Mouse (Mus musculus) hindbrain, embryonic 12.5 days (tissue): ENCODE data around the gene Scarf1. TPM values are rescaled to one million over a fixed set of nuclear protein-coding genes. Genes with fewer than 3 reads are reported as not detected.
A peak's percentile ranks its signal among the peaks of the same experiment; 100 is the strongest.

ENCODE experiments used
- ATAC-seq: fragments of 200-750 bp; cut with Nextera tagmentation; 2 replicates; pipeline ENCODE4 v1.8.0; 2017; ENCODE audit warnings: moderate TSS enrichment; ENCODE audit not compliant: low FRiP score
- H3K27ac ChIP-seq: fragments of 300-500 bp; sonication (generic); 2 replicates; pipeline ENCODE4 v1.5.1; 2016; ENCODE audit warnings: mild to moderate bottlenecking
- H3K27me3 ChIP-seq: fragments of 300-500 bp; sonication (generic); 2 replicates; pipeline ENCODE4 v1.6.1; 2016; ENCODE audit warnings: mild to moderate bottlenecking
- H3K36me3 ChIP-seq: fragments of 300-500 bp; sonication (generic); 2 replicates; pipeline ENCODE4 v1.6.1; 2016; ENCODE audit warnings: mild to moderate bottlenecking
- H3K4me1 ChIP-seq: fragments of 300-500 bp; sonication (generic); 2 replicates; pipeline ENCODE4 v1.6.1; 2016
- H3K4me2 ChIP-seq: fragments of 300-500 bp; sonication (generic); replicated peaks from 2 replicates; pipeline ENCODE4 v1.6.1; 2016; ENCODE audit warnings: mild to moderate bottlenecking
- H3K4me3 ChIP-seq: fragments of 300-500 bp; sonication (generic); 2 replicates; pipeline ENCODE4 v1.5.1; 2016; ENCODE audit warnings: mild to moderate bottlenecking
- H3K9ac ChIP-seq: fragments of 300-500 bp; sonication (generic); 2 replicates; pipeline ENCODE4 v1.6.1; 2016; ENCODE audit warnings: mild to moderate bottlenecking, moderate library complexity
- H3K9me3 ChIP-seq: fragments of 300-500 bp; sonication (generic); replicated peaks from 2 replicates; pipeline ENCODE4 v1.6.1; 2016; ENCODE audit warnings: mild to moderate bottlenecking
- WGBS: fragments of 180-500 bp; shearing (Covaris S2); methylation state at CpG from one replicate; pipeline ENCODE4 v1.1.7; 2016; 5-methylcytosine and 5-hydroxymethylcytosine counted together
- polyA plus RNA-seq: library from polyadenylated mRNA; unstranded; fragments of >200 nt; fragmentation: Nextera tagmentation; extraction: Ambion mirVana; gene quantifications from 2 replicates; pipeline ENCODE4 v1.2.1, GENCODE M21; 2016

Scarf1 gene
- 5.7 and 5.8 TPM in 2 replicates for polyA plus RNA-seq

DNA sequence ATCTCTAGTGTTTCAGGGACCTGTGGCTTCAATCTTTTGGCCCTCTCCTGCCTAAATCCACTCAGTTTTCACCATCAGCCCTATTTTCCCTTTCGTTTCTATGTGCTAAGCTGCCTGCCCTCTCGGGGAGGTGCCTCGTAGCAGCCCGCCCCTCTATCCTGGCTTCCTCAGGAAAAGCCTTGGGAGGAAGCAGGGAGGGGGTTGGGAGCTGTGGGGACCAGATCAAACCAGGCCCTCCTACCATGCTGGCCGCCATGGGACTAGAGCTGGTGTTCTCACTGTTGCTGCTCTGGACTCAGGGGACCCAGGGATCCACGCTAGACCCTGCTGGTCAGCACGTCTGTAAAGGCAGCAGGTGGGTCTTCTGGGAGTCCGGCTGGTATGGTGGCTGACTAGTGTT lies at the start of gene Scarf1:
Scarf1 (plus strand) TSS at position 205 of the 400 bp plus-strand sequence.
- no peaks in the 10 kb centered on the region for H3K27me3 ChIP-seq
- H3K36me3 ChIP-seq, result peaks cover 17% of the 10 kb centered on the region
- H3K27ac ChIP-seq, result no peak within 1 kb of the TSS
- H3K4me1 ChIP-seq, result peaks cover 22% of the 10 kb centered on the region
- ATAC-seq, result no peak
- no peak within 1 kb of the TSS for H3K9ac ChIP-seq
- H3K4me2 ChIP-seq, result no peak within 1 kb of the TSS
- no peaks in the 10 kb centered on the region for H3K9me3 ChIP-seq
- 62% methylated on average over 8 of the region's 8 CpGs for WGBS
- no peak within 1 kb of the TSS for H3K4me3 ChIP-seq

DNA sequence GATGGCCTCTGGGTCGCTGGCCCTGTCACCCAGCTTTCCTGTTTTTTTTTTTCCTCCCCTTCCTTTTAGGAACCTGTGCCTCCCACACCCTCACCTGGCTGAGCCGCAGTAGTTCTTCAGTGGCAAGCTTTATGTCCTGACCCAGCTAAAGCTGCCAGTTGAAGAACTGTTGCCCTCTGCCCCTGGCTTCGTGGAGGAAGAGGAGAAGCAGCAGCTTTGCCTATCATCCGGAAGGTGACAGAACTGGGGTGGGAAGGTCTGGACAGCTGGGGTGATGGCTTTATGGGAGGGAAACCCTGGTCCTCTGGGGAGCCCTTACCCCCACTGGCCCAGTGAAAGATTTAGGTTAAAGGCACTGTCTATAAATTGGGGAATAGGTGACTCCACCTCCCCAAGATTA lies 49.7 kb upstream of the Scarf1 start:
- H3K36me3 ChIP-seq, result peaks cover 17% of the 10 kb centered on the region
- no peak overlapping the region for H3K4me3 ChIP-seq
- no peak overlapping the region for H3K9ac ChIP-seq
- WGBS, result 75% methylated on average over 4 of the region's 4 CpGs
- peak overlapping the region; percentile 98; the same call in 1 of the 2 replicates for H3K4me2 ChIP-seq
- peaks cover 40% of the 10 kb centered on the region for H3K4me1 ChIP-seq
- H3K9me3 ChIP-seq, result no peaks in the 10 kb centered on the region
- H3K27me3 ChIP-seq, result 0 out of 2 replicates have a peak, but pooled peaks cover 2% of the 10 kb centered on the region
- no peak for ATAC-seq
- no peak overlapping the region for H3K27ac ChIP-seq

DNA sequence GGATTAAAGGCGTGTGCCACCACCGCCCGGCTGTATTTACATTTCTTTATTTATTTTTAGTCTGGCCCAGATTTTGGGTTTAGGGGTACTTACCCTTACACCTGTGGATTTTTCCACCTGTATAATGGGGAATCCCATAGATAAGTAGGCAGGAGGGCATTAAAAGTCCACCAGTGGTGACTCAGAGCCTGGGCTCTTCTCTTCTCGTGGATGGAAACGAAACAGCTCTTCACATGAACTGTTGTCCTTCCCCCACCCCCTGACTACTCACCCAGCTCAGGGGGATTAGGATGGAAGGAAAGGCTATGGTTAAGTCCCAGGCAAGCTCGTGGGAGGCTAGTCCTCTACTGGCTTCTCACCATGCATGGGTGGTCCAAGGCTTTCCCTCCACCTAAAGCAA lies 48.9 kb upstream of the Scarf1 start:
- ATAC-seq, result no peak
- Histone ChIP-seq H3K4me2 (no peak overlapping the region), H3K4me1 (peaks cover 39% of the 10 kb centered on the region), H3K36me3 (peaks cover 17% of the 10 kb centered on the region), H3K9ac (no peak overlapping the region), H3K27me3 (0 out of 2 replicates have a peak, but pooled peaks cover 2% of the 10 kb centered on the region), H3K9me3 (no peaks in the 10 kb centered on the region), H3K27ac (no peak overlapping the region), H3K4me3 (no peak overlapping the region)
- WGBS, result 92% methylated on average over 6 of the region's 6 CpGs

DNA sequence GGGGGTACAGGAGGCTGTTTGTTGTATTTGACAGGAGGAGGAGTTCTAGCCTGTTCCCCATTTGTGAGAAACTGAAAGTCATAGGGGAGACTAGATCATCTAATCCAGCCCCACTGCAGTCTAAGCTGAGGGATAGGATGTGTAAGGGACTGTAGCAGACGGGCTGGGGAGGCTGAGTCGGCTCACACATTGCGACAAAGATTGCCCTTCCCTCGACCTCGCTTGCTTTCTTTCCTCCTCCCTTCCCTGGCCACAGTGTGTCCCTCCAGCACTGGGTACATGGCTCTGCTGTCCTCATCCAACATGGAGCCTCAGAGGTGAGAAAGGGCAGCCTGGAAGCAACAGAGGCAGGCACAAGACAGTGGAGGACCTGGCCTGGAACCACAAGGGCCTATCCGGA lies 48.3 kb upstream of the Scarf1 start:
- no peak overlapping the region for H3K27ac ChIP-seq
- no peak overlapping the region for H3K4me2 ChIP-seq
- H3K36me3 ChIP-seq, result peaks cover 17% of the 10 kb centered on the region
- no peak for ATAC-seq
- H3K4me1 ChIP-seq, result peaks cover 33% of the 10 kb centered on the region
- H3K4me3 ChIP-seq, result no peak overlapping the region
- H3K27me3 ChIP-seq, result 0 out of 2 replicates have a peak, but pooled peaks cover 5% of the 10 kb centered on the region
- 86% methylated on average over 6 of the region's 6 CpGs for WGBS
- H3K9me3 ChIP-seq, result no peaks in the 10 kb centered on the region
- no peak overlapping the region for H3K9ac ChIP-seq

DNA sequence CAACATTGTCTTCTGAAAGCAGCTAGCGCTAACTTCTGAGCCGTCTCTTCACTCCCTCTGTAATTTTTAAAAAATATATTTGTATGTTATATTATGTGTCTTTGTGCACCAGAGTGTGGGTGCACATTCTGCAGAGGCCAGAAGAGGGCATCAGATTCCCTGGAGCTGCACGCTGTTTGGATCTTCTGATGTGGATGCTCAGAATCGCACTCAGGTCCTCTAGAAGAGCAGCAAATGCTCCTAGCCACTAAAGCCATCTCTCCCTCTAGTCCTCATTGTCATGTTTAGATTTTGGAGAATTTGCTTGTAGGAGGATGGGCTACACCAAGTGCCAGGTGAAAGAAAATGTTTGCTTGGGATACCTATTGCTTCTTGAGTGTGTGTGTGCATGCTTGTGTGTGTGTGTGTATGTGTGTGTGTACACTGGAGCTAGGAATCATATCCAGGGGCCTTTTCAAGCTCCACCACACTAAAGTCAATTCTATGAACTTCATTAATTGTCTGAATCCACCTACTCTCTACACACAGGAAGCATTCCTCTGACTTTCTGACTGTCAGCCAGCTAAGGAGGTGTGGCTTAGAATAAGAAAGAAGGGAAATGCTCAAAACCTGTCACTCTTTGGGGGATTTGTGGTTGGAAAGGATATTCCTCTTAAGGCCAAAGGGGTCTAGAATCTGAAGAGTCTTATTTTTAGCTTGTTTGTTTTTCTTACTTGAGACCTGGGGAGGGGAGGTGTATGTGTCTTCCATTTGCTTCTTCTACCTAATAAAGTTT lies 46.4 kb upstream of the Scarf1 start:
- Histone ChIP-seq H3K27me3 (0 out of 2 replicates have a peak, but pooled peaks cover 5% of the 10 kb centered on the region), H3K9ac (no peak overlapping the region), H3K4me3 (no peak overlapping the region), H3K9me3 (no peaks in the 10 kb centered on the region), H3K36me3 (peaks cover 17% of the 10 kb centered on the region), H3K4me2 (0 out of 2 replicates have a peak overlapping the region, but pooled peaks have one; percentile 60), H3K27ac (no peak overlapping the region), H3K4me1 (peaks cover 27% of the 10 kb centered on the region)
- WGBS, result 97% methylated on average over 4 of the region's 4 CpGs
- ATAC-seq, result no peak

DNA sequence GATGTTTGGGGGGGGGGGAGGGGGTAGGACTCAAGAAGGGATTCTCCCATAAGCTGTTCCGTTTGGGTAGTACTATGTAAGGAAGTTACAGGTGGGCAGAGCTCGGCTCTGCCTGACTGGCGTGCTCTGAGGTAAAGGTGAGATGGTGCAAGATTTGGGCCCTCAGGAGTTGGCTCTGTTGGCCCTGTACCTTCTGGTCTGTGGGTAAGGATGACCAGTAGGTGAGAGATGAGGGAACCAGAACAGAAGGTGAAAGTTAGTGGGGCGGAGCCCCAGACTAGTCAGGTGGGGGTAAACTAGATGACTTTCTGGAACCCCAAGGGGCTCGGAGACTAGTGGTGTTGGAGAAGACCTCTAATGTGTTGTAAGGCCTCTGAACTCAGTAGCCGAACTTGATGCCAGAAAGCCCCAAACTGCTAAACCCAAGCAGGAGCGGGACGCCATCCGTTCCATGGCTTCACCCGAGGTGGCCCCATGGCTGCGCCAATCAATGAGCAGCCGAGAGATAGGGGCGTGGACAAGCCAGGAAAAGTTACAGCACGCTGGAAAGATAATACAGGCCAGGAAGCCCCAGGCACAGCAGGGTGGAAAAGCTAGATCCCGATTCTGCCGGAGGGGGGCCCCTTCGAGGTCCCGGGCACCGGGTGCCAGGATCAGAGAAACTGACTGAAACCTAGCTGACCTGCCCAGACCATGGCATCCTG lies 45.7 kb upstream of the Scarf1 start:
- 20% methylated on average over 19 of the region's 19 CpGs for WGBS
- peaks cover 17% of the 10 kb centered on the region for H3K36me3 ChIP-seq
- peak overlapping the region; percentile 60 for H3K4me2 ChIP-seq
- no peaks in the 10 kb centered on the region for H3K9me3 ChIP-seq
- peak overlapping the region; percentile 31 for H3K4me3 ChIP-seq
- no peak overlapping the region for H3K27ac ChIP-seq
- peak overlapping the region; percentile 53 for H3K9ac ChIP-seq
- peaks cover 19% of the 10 kb centered on the region for H3K4me1 ChIP-seq
- H3K27me3 ChIP-seq, result 0 out of 2 replicates have a peak, but pooled peaks cover 5% of the 10 kb centered on the region
- no peak for ATAC-seq

DNA sequence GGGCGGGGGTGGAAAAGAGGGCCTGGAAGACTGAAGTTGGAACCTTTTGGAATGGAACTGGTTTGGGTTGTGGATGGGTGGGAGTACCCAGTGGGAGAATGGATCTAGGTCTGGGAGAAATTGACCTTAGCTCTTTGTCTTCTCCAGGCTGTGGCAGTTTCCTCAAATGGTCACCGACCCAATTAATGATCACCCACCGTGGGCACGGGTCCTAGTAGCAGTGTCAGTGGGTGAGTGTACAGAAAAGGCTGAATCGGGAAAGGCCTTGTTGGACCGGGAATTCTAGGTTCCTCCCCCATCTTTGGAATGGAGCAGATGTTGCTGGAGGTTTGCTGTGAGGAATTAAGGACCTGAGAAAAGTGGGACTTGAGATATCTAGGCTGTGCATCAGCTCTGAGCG lies 44.9 kb upstream of the Scarf1 start:
- Histone ChIP-seq H3K9me3 (no peaks in the 10 kb centered on the region), H3K4me1 (peaks cover 12% of the 10 kb centered on the region; the same call in 1 of the 2 replicates), H3K4me3 (peak overlapping the region; percentile 31), H3K9ac (peak overlapping the region; percentile 53; the same call in 1 of the 2 replicates), H3K4me2 (peak overlapping the region; percentile 60), H3K27ac (no peak overlapping the region), H3K27me3 (0 out of 2 replicates have a peak, but pooled peaks cover 5% of the 10 kb centered on the region), H3K36me3 (peaks cover 17% of the 10 kb centered on the region)
- no peak for ATAC-seq
- 62% methylated on average over 7 of the region's 7 CpGs for WGBS

DNA sequence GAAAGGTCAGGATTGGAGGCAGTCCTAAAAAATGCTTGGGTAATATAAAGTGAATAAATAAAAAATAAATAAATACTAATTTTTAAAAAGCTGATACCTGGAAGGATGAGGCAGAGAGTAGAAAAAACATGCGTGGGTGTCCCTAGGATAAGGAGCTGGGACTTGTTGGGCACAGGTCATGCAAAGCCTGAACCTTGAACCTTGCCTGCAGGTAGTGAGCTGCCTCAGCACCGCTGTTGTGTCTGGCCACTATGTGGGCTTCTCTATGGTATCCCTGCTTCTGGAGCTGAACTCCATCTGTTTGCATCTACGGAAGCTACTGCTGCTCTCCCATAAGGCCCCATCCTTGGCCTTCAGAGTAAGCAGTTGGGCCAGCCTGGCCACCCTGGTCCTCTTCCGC lies 44.1 kb upstream of the Scarf1 start:
- H3K4me1 ChIP-seq, result peaks cover 8% of the 10 kb centered on the region; the same call in 1 of the 2 replicates
- no peak overlapping the region for H3K9ac ChIP-seq
- H3K9me3 ChIP-seq, result no peaks in the 10 kb centered on the region
- WGBS, result 88% methylated on average over 4 of the region's 4 CpGs
- H3K36me3 ChIP-seq, result peaks cover 17% of the 10 kb centered on the region
- ATAC-seq, result no peak
- H3K4me3 ChIP-seq, result no peak overlapping the region
- no peak overlapping the region for H3K4me2 ChIP-seq
- no peak overlapping the region for H3K27ac ChIP-seq
- H3K27me3 ChIP-seq, result 0 out of 2 replicates have a peak, but pooled peaks cover 5% of the 10 kb centered on the region

DNA sequence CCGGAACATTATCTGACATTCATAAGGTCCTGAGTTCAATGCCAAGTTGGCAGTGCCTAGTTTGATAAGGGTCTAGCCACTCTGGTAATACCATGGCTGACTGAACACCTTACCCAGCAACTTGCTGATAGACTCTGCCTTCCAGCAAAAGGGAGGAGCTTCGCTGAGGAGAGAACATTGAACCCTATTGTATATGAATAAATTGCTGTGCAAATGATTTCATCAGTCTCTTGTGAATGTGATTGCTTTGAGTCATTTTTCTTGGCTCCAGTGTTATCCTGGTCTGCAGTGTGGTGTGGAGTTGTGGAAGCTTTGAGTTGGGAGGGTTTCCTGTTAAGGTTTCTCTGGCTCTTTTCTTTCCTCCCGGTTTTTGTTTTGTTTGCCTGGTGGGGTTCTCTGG lies 42.7 kb upstream of the Scarf1 start:
- Histone ChIP-seq H3K4me1 (peaks cover 8% of the 10 kb centered on the region; the same call in 1 of the 2 replicates), H3K36me3 (peaks cover 6% of the 10 kb centered on the region; the same call in 1 of the 2 replicates), H3K9me3 (no peaks in the 10 kb centered on the region), H3K4me3 (no peak overlapping the region), H3K4me2 (no peak overlapping the region), H3K27me3 (0 out of 2 replicates have a peak, but pooled peaks cover 5% of the 10 kb centered on the region), H3K27ac (no peak overlapping the region), H3K9ac (no peak overlapping the region)
- no peak for ATAC-seq
- WGBS, result 78% methylated on average over 3 of the region's 3 CpGs

DNA sequence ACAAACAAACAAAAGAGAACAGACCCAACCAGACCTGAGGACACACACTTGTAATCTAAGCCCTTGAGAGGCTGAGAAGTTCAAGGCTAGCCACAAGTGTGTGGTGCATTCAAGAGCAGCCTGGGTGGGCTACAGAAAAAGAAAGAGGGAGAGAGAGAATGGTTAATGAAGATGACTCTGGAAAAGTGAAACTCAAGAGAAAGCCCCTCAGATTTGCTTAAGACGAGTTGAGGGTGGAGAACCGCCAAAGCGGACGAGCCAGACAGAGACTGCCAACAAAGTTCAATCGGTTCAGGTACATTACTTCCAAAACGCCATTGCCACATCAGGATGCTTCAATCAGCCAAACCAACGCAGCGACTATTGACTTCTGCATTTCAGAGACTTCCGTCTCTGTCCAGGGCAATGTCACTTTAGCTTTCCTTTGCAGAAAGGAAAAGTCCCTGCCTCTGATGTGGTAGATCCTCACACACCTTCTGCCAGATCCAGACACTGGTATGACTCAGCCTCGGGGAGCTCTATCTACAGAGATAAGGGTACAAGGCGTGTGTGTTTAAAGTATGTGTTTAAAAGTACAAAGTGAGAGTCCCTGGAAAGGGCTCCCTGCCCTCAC lies 40.8 kb upstream of the Scarf1 start:
- H3K27ac ChIP-seq, result no peak overlapping the region
- H3K9me3 ChIP-seq, result no peaks in the 10 kb centered on the region
- 92% methylated on average over 11 of the region's 11 CpGs for WGBS
- H3K36me3 ChIP-seq, result no peaks in the 10 kb centered on the region
- H3K4me3 ChIP-seq, result no peak overlapping the region
- no peak overlapping the region for H3K9ac ChIP-seq
- no peak for ATAC-seq
- H3K4me1 ChIP-seq, result peaks cover 5% of the 10 kb centered on the region; the same call in 1 of the 2 replicates
- 0 out of 2 replicates have a peak, but pooled peaks cover 5% of the 10 kb centered on the region for H3K27me3 ChIP-seq
- H3K4me2 ChIP-seq, result no peak overlapping the region

DNA sequence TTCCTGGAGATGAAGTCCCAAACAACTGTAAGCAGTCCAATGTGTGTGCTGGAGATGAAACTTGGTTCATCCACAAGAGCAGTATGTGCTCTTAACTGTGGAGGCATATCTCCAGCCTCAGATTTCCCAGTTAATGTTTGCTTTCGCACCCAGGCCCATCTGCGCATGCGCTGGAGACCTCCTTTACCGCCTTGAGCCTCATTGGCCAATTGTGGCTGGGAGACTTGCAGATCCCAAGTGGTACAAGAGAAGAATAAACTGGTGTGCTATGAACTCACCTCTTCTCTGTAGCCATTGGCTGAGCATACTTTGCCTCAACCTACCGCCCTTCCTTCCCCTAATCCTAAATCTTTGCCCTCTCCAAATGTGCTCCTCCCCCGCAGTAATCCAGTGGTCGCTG lies 40.0 kb upstream of the Scarf1 start:
- WGBS, result 66% methylated on average over 7 of the region's 7 CpGs
- Histone ChIP-seq H3K4me3 (no peak overlapping the region), H3K9me3 (no peaks in the 10 kb centered on the region), H3K36me3 (no peaks in the 10 kb centered on the region), H3K27me3 (0 out of 2 replicates have a peak, but pooled peaks cover 2% of the 10 kb centered on the region), H3K4me2 (no peak overlapping the region), H3K4me1 (no peaks in the 10 kb centered on the region), H3K9ac (no peak overlapping the region), H3K27ac (no peak overlapping the region)
- no peak for ATAC-seq

DNA sequence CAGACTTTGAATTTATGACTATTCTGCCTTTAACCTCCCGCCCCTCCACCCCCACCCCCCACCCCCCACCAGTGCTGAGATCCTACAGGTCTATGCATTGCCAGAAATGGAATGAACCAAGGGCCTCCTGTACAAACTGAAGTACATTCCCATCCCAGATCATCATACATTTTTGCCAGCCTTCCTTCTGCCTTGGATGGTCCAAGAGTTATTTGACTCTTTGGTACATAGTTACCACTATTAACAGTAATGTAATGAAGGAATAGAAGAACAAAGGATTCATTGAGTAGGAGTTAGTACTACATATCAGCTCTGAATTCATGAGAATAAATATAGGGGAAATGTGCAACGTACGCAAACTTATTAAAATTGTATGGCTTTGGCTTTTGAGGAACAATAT lies 27.1 kb upstream of the Scarf1 start:
- peaks cover 13% of the 10 kb centered on the region for H3K4me1 ChIP-seq
- no peak overlapping the region for H3K9ac ChIP-seq
- H3K27me3 ChIP-seq, result no peaks in the 10 kb centered on the region
- peak overlapping the region; percentile 44 for H3K27ac ChIP-seq
- 23% methylated on average over 3 of the region's 3 CpGs for WGBS
- no peaks in the 10 kb centered on the region for H3K9me3 ChIP-seq
- 0 out of 2 replicates have a peak overlapping the region, but pooled peaks have one; percentile 97 for H3K4me3 ChIP-seq
- H3K36me3 ChIP-seq, result peaks cover 26% of the 10 kb centered on the region
- ATAC-seq, result peak; percentile 62
- peak overlapping the region; percentile 44 for H3K4me2 ChIP-seq
